Mouse (Mus musculus) testis, adult 2 months (tissue): ENCODE results near the gene Auts2.

Experiments used
- CTCF ChIP-seq: fragments of 200-500 bp; IDR thresholded peaks from 2 replicates; pipeline ENCODE4 v1.5.1; 2012; ENCODE audit warnings: low read depth, mild to moderate bottlenecking, inconsistent platforms, low read length, moderate library complexity; ENCODE audit not compliant: control insufficient read depth, insufficient read depth, insufficient replicate concordance
- POLR2A ChIP-seq: fragments of 200-500 bp; IDR thresholded peaks from 2 replicates; pipeline ENCODE4 v1.6.1; 2012; ENCODE audit warnings: low read depth, mild to moderate bottlenecking, inconsistent platforms, low read length, moderate library complexity; ENCODE audit not compliant: control insufficient read depth

- no peak for TF ChIP-seq POLR2A
- no peak for TF ChIP-seq CTCF
Measured at GRCm38 (mm10) chr5:131750330-131750729, 792.8 kb downstream of the Auts2 start.
